Mouse (Mus musculus) MEL (cell line): ENCODE results near the gene Commd7. TPM values are rescaled to one million over a fixed set of nuclear protein-coding genes. Genes with fewer than 3 reads are reported as not detected.

ENCODE experiments used
- DNase-seq: peaks from one replicate; pipeline ENCODE4 v3.0.0; 2011; ENCODE audit warnings: low read depth, low spot score
- H3K27ac ChIP-seq: 2 replicates; pipeline ENCODE4 v1.5.1; 2012; ENCODE audit warnings: low read depth, mild to moderate bottlenecking, control low read depth, low read length, moderate library complexity; ENCODE audit not compliant: control insufficient read depth
- H3K27me3 ChIP-seq, 2 experiments: fragments of 150-350 bp in 1 of 2; sonication (generic) in 1 of 2; 2 replicates each; pipeline ENCODE4 v1.6.1; 2012; ENCODE audit warnings: low read length in 2 of 2, mild to moderate bottlenecking in 2 of 2, improper control_type of control experiment in 1 of 2, moderate library complexity in 1 of 2; ENCODE audit not compliant: insufficient read depth in 2 of 2, control insufficient read depth in 1 of 2
- H3K36me3 ChIP-seq, 2 experiments: 2 replicates each; pipeline ENCODE4 v1.6.1; 2012 to 2014; ENCODE audit warnings: low read length in 2 of 2, improper control_type of control experiment in 1 of 2, inconsistent platforms in 1 of 2, mild to moderate bottlenecking in 1 of 2; ENCODE audit not compliant: insufficient read depth in 2 of 2, control insufficient read depth in 1 of 2
- H3K4me1 ChIP-seq, 2 experiments: fragments of 150-350 bp in 1 of 2; sonication (generic) in 1 of 2; 2 replicates each; pipeline ENCODE4 v1.6.1; 2012; ENCODE audit warnings: low read length in 2 of 2, improper control_type of control experiment in 1 of 2, mild to moderate bottlenecking in 1 of 2; ENCODE audit not compliant: insufficient read depth in 2 of 2, control insufficient read depth in 1 of 2
- H3K4me3 ChIP-seq, 2 experiments: fragments of 150-350 bp in 1 of 2; sonication (generic) in 1 of 2; 2 replicates each; pipeline ENCODE4 v1.5.1; 2012; ENCODE audit warnings: low read depth in 2 of 2, low read length in 2 of 2, mild to moderate bottlenecking in 2 of 2, moderate library complexity in 2 of 2, control low read depth in 1 of 2, improper control_type of control experiment in 1 of 2; ENCODE audit not compliant: control insufficient read depth in 1 of 2, insufficient read depth in 1 of 2
- H3K79me2 ChIP-seq: 2 replicates; pipeline ENCODE4 v1.6.1; 2012; ENCODE audit warnings: mild to moderate bottlenecking, low read length, moderate library complexity; ENCODE audit not compliant: control insufficient read depth, poor library complexity, insufficient read depth
- H3K9ac ChIP-seq: 2 replicates; pipeline ENCODE4 v1.6.1; 2012; ENCODE audit warnings: low read depth, mild to moderate bottlenecking, control low read depth, low read length, moderate library complexity; ENCODE audit not compliant: control insufficient read depth, poor library complexity, severe bottlenecking
- H3K9me3 ChIP-seq: fragments of 150-350 bp; sonication (generic); replicated peaks from 2 replicates; pipeline ENCODE4 v1.6.1; 2012; ENCODE audit warnings: mild to moderate bottlenecking, low read length, improper control_type of control experiment, moderate library complexity; ENCODE audit not compliant: insufficient read depth
- BHLHE40 ChIP-seq: IDR thresholded peaks from 2 replicates; pipeline ENCODE4 v1.6.1; 2012; ENCODE audit warnings: low read depth, mild to moderate bottlenecking, inconsistent platforms, low read length, improper control_type of control experiment, borderline replicate concordance
- CHD1 ChIP-seq: IDR thresholded peaks from 2 replicates; pipeline ENCODE4 v1.6.1; 2012; ENCODE audit warnings: low read depth, mild to moderate bottlenecking, inconsistent platforms, low read length, improper control_type of control experiment
- CHD2 ChIP-seq: IDR thresholded peaks from 2 replicates; pipeline ENCODE4 v1.6.1; 2011; ENCODE audit warnings: low read length, improper control_type of control experiment
- CTCF ChIP-seq, 3 experiments: IDR thresholded peaks in 2 of 3; conservative IDR thresholded peaks in 1 of 3; 2 replicates each; pipeline ENCODE4 v1.5.1; 2011 to 2012; ENCODE audit warnings: low read length in 3 of 3, low read depth in 2 of 3, mild to moderate bottlenecking in 2 of 3, improper control_type of control experiment in 1 of 3, inconsistent platforms in 1 of 3, mixed read lengths in 1 of 3, moderate library complexity in 1 of 3; ENCODE audit not compliant: control insufficient read depth in 1 of 3, insufficient read depth in 1 of 3, poor library complexity in 1 of 3, severe bottlenecking in 1 of 3
- ELF1 ChIP-seq: IDR thresholded peaks from 2 replicates; pipeline ENCODE4 v1.6.1; 2014; ENCODE audit warnings: low read depth, mild to moderate bottlenecking, inconsistent platforms, low read length, improper control_type of control experiment, moderate library complexity
- EP300 ChIP-seq, 2 experiments: IDR thresholded peaks; 2 replicates each; pipeline ENCODE4 v1.6.1; 2011; ENCODE audit warnings: improper control_type of control experiment in 2 of 2, low read length in 2 of 2, low read depth in 1 of 2, mild to moderate bottlenecking in 1 of 2
- ETS1 ChIP-seq: IDR thresholded peaks from 2 replicates; pipeline ENCODE4 v1.6.1; 2012; ENCODE audit warnings: low read depth, mild to moderate bottlenecking, inconsistent platforms, low read length, improper control_type of control experiment, moderate library complexity
- GABPA ChIP-seq: IDR thresholded peaks from 2 replicates; pipeline ENCODE4 v1.6.1; 2012; ENCODE audit warnings: low read depth, mild to moderate bottlenecking, inconsistent platforms, low read length, improper control_type of control experiment, moderate library complexity
- HCFC1 ChIP-seq: IDR thresholded peaks from 2 replicates; pipeline ENCODE4 v1.6.1; 2012; ENCODE audit warnings: low read depth, mild to moderate bottlenecking, inconsistent platforms, low read length, improper control_type of control experiment, moderate library complexity
- MAFK ChIP-seq: IDR thresholded peaks from 2 replicates; pipeline ENCODE4 v1.6.1; 2011; ENCODE audit warnings: low read depth, mild to moderate bottlenecking, low read length, improper control_type of control experiment, borderline replicate concordance
- MAX ChIP-seq: IDR thresholded peaks from 2 replicates; pipeline ENCODE4 v1.6.1; 2011; ENCODE audit warnings: low read length, improper control_type of control experiment
- MAZ ChIP-seq: IDR thresholded peaks from 2 replicates; pipeline ENCODE4 v1.6.1; 2012; ENCODE audit warnings: low read depth, mild to moderate bottlenecking, inconsistent platforms, low read length, improper control_type of control experiment
- MEF2A ChIP-seq: IDR thresholded peaks from 2 replicates; pipeline ENCODE4 v1.6.1; 2014; ENCODE audit warnings: low read depth, mild to moderate bottlenecking, inconsistent platforms, low read length, improper control_type of control experiment; ENCODE audit not compliant: poor library complexity, insufficient replicate concordance, severe bottlenecking; ENCODE audit errors: extremely low read depth
- MYB ChIP-seq: IDR thresholded peaks from 2 replicates; pipeline ENCODE4 v1.6.1; 2011; ENCODE audit warnings: mild to moderate bottlenecking, low read depth, low read length, improper control_type of control experiment
- NRF1 ChIP-seq: IDR thresholded peaks from 2 replicates; pipeline ENCODE4 v1.6.1; 2014; ENCODE audit warnings: low read depth, mild to moderate bottlenecking, inconsistent platforms, low read length, improper control_type of control experiment, moderate library complexity; ENCODE audit not compliant: poor library complexity, insufficient read depth, severe bottlenecking
- POLR2A ChIP-seq, 2 experiments: IDR thresholded peaks; 2 replicates each; pipeline ENCODE4 v1.6.1; 2011 to 2012; ENCODE audit warnings: low read length in 2 of 2, mild to moderate bottlenecking in 2 of 2, control low read depth in 1 of 2, improper control_type of control experiment in 1 of 2, low read depth in 1 of 2, moderate library complexity in 1 of 2; ENCODE audit not compliant: control insufficient read depth in 1 of 2, insufficient read depth in 1 of 2, poor library complexity in 1 of 2
- POLR2AphosphoS2 ChIP-seq: IDR thresholded peaks from 2 replicates; pipeline ENCODE4 v1.6.1; 2011; ENCODE audit warnings: low read length, improper control_type of control experiment
- POLR2AphosphoS5 ChIP-seq: IDR thresholded peaks from 2 replicates; pipeline ENCODE4 v1.6.1; 2012; ENCODE audit warnings: low read depth, borderline replicate concordance, mild to moderate bottlenecking, inconsistent platforms, low read length, moderate library complexity, mixed read lengths
- TBP ChIP-seq: IDR thresholded peaks from 2 replicates; pipeline ENCODE4 v1.8.0; 2011; ENCODE audit warnings: low read depth, low read length, improper control_type of control experiment
- TCF12 ChIP-seq: IDR thresholded peaks from 2 replicates; pipeline ENCODE4 v1.6.1; 2014; ENCODE audit warnings: low read depth, mild to moderate bottlenecking, inconsistent platforms, low read length, improper control_type of control experiment, moderate library complexity
- UBTF ChIP-seq: IDR thresholded peaks from 2 replicates; pipeline ENCODE4 v1.6.1; 2012; ENCODE audit warnings: low read depth, mild to moderate bottlenecking, inconsistent platforms, low read length, improper control_type of control experiment, moderate library complexity, borderline replicate concordance; ENCODE audit not compliant: insufficient read depth
- ZC3H11A ChIP-seq: IDR thresholded peaks from 2 replicates; pipeline ENCODE4 v1.6.1; 2012; ENCODE audit warnings: low read depth, mild to moderate bottlenecking, inconsistent platforms, low read length, improper control_type of control experiment
- polyA plus RNA-seq, 2 experiments: library from polyadenylated mRNA; stranded (reverse) in 1 of 2; unstranded in 1 of 2; fragments of >175 nt in 1 of 2; fragments of >200 nt in 1 of 2; gene quantifications; 2 replicates each; pipeline versions ENCODE4 v1.2.1 to v1.2.4; 2012; ENCODE audit warnings: low replicate concordance in 2 of 2, low read depth in 1 of 2; ENCODE audit not compliant: insufficient read length in 2 of 2, insufficient read depth in 1 of 2, missing spikeins in 1 of 2
- total RNA-seq: library from RNA; depleted of rRNA; stranded (reverse); fragments of 300-350 nt; gene quantifications from 2 replicates; pipeline ENCODE4 v1.2.3, GENCODE M21; 2012

Gene Commd7
- total and polyA plus RNA-seq, 3 experiments, result 25.5 to 36.1 TPM; not detected in 1

- TF ChIP-seq UBTF, result 0 out of 2 replicates have a peak, but pooled peaks have one; percentile 42
- TF ChIP-seq GABPA, result no peak
- TF ChIP-seq MYB, result no peak
- no peak for TF ChIP-seq CHD1
These were observed at the start of gene Commd7 (continued) for GRCm38 (mm10) chr2:153631976-153632870.

DNA sequence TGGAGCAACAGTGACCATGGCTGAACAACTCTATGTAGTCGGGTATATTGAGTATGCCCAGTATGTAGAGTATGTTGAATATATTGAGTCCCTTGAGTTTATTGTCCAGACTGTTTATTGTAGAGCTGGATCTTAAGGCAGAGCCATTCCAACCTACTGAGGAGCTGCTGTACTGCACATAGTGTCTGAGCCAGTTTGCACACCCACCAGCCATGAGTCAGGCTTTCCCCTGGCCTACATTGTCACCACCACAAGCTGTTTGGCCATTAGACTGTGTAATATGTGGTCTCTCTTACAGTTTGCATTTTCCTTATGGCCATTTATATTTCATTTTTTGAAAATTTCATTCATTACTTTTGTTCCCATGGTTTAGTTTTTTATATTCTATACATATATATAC is 47.4 kb upstream of the Commd7 start:
- peaks cover 13 to 25% of the 10 kb centered on the region in 2 experiments for H3K4me1 ChIP-seq
- H3K79me2 ChIP-seq, result no peaks in the 10 kb centered on the region
- DNase-seq, result no peak
- H3K9ac ChIP-seq, result no peak overlapping the region
- no peak overlapping the region for H3K27ac ChIP-seq
- H3K27me3 ChIP-seq, result no peaks in the 10 kb centered on the region
- no peak for TF ChIP-seq MAX
- no peak for TF ChIP-seq CHD2
- no peak for TF ChIP-seq MEF2A
- TF ChIP-seq ETS1, result no peak
- no peak for TF ChIP-seq BHLHE40
- TF ChIP-seq HCFC1, result no peak
- no peak for TF ChIP-seq MAZ
- no peak for TF ChIP-seq POLR2A (IDR thresholded peaks at IDR 0.05; ENCODE audit: control insufficient read depth in 1 of 2, insufficient read depth in 1 of 2, low read depth in 1 of 2, low read length in 2 of 2, poor library complexity in 1 of 2)
- TF ChIP-seq POLR2AphosphoS2, result no peak
- TF ChIP-seq ZC3H11A, result no peak
- no peak for TF ChIP-seq CTCF (IDR thresholded peaks at IDR 0.05 in 2 of 3, conservative IDR thresholded peaks at IDR 0.05 in 1 of 3; ENCODE audit: control insufficient read depth in 1 of 3, insufficient read depth in 1 of 3, low read depth in 2 of 3, low read length in 3 of 3, poor library complexity in 1 of 3, severe bottlenecking in 1 of 3)
- no peak for TF ChIP-seq MAFK
- TF ChIP-seq NRF1, result no peak
- TF ChIP-seq EP300 (IDR thresholded peaks at IDR 0.05; ENCODE audit: low read depth in 1 of 2, low read length in 2 of 2), result no peak
- TF ChIP-seq ELF1, result no peak
- TF ChIP-seq TBP, result no peak
- TF ChIP-seq POLR2AphosphoS5, result no peak
- no peak for TF ChIP-seq TCF12
- no peak overlapping the region for H3K4me3 ChIP-seq
- no peaks in the 10 kb centered on the region for H3K9me3 ChIP-seq
- H3K36me3 ChIP-seq, result peaks cover 0 to 23% of the 10 kb centered on the region in 2 experiments; a peak in 2 of 4 replicates
